Mouse (Mus musculus): ENCODE measurements at regions not wholly inside any gene's neighbourhood (a gene's known extent, or its start where the extent isn't known, plus 50 kb on each side); places are given as distances from the start of the nearest gene placed in this dataset.

- DNase-seq (ENCODE audit: low spot score) = no peak
Observed at GRCm38 (mm10) chr14:18394071-18394745, 62.5 kb upstream of the Ube2e1 start.

GRCm38 (mm10) chr14:18391824-18392486 lies 60.3 kb upstream of the Ube2e1 start:
- no peak for DNase-seq (ENCODE audit: low spot score)

GRCm38 (mm10) chr14:18389390-18389789 lies 57.7 kb upstream of the Ube2e1 start:
- DNase-seq (ENCODE audit: low spot score) = no peak

- DNase-seq (ENCODE audit: low spot score) = no peak
Observed at GRCm38 (mm10) chr14:18385953-18386668, 54.5 kb upstream of the Ube2e1 start.

Data from adipocyte (in vitro differentiated cells).